Comparison of ENCODE assay signal across 22 mouse cellular contexts in the genomic region with DNA sequence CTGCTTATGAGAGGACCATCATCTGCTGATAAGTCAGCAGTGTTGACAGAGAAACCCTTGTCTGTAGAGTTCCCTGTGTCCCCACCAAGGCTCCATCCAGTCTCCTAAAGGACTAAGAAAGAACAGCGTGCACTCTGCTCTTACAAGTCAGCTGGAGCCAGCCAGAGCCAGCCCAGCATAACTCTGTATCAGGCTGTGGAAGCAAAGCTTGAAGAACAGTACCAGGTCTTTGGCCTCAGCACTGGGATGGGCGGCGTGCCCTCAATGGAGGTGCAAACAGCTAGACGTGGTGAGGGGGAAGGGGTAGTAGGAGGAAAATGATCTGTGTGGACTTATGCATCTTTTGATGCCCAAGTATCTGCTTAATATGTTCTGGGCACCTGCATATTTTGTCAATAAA. TPM values are rescaled to one million over a fixed set of nuclear protein-coding genes. Genes with fewer than 3 reads are reported as not detected.
"Had no signal": no experiment of that assay in that cellular context is flagged by ENCODE, and none has a peak within 500 bp of the region (broad histone marks: within the 10 kb centered on the region; RNA-seq: fewer than 3 reads in every experiment).

No protein-coding gene starts in this region.

- H3K4me3 ChIP-seq: gastrocnemius, adult 2 months; heart, adult 2 months; heart, embryonic 13.5 days; heart, embryonic 15.5 days; hindbrain, embryonic 10.5 days; hindbrain, embryonic 12.5 days; intestine, embryonic 15.5 days; limb, embryonic 13.5 days; limb, embryonic 15.5 days; liver, embryonic 12.5 days had no signal

- H3K27ac ChIP-seq: gastrocnemius, adult 2 months; heart, adult 2 months; heart, embryonic 13.5 days; heart, embryonic 15.5 days; hindbrain, embryonic 10.5 days; hindbrain, embryonic 12.5 days; hindbrain, embryonic 14.5 days; intestine, embryonic 15.5 days; kidney, postnatal 0 days; limb, embryonic 13.5 days; limb, embryonic 15.5 days; liver, embryonic 12.5 days; liver, embryonic 14.5 days had no signal

- H3K4me1 ChIP-seq: liver, embryonic 12.5 days had no signal

- DNase-seq: gastrocnemius, adult 2 months; gastrocnemius, postnatal 10 days; gastrocnemius, postnatal 25 days; heart, adult 2 months; heart, postnatal 4 days; kidney, adult 18-20 months; kidney, adult 8-10 months; kidney, postnatal 14 days; kidney, postnatal 36 days; layer of hippocampus, postnatal 36 days had no signal

RNA-seq across cellular contexts. Expression of a gene that starts 32.8 kb away (rescaled TPM):
- total RNA-seq: granulocyte monocyte progenitor cell, adult 5-6 weeks had no signal
